Mouse (Mus musculus) lung, embryonic 16.5 days (tissue): ENCODE data around the gene Adamts14. TPM values are rescaled to one million over a fixed set of nuclear protein-coding genes. Genes with fewer than 3 reads are reported as not detected.

ENCODE experiments used
- ATAC-seq: fragments of 200-750 bp; cut with Nextera tagmentation; 2 replicates; pipeline ENCODE4 v1.8.0; 2017; ENCODE audit warnings: low read depth, mild to moderate bottlenecking, moderate library complexity
- H3K27ac ChIP-seq: fragments of 300-500 bp; sonication (generic); 2 replicates; pipeline ENCODE4 v1.5.1; 2014; ENCODE audit warnings: mild to moderate bottlenecking, control low read depth, low read length
- H3K27me3 ChIP-seq: fragments of 300-500 bp; sonication (generic); 2 replicates; pipeline ENCODE4 v1.6.1; 2014; ENCODE audit warnings: low read depth, low read length, mixed read lengths; ENCODE audit not compliant: control insufficient read depth, insufficient read depth
- H3K36me3 ChIP-seq: fragments of 300-500 bp; sonication (generic); 2 replicates; pipeline ENCODE4 v1.6.1; 2014; ENCODE audit warnings: low read length; ENCODE audit not compliant: control insufficient read depth, insufficient read depth
- H3K4me1 ChIP-seq: fragments of 300-500 bp; sonication (generic); replicated peaks from 2 replicates; pipeline ENCODE4 v1.6.1; 2014; ENCODE audit warnings: low read length, mixed read lengths; ENCODE audit not compliant: control insufficient read depth, insufficient read depth
- H3K4me2 ChIP-seq: fragments of 300-500 bp; sonication (generic); 2 replicates; pipeline ENCODE4 v1.6.1; 2014; ENCODE audit warnings: low read depth, low read length, control low read depth
- H3K4me3 ChIP-seq: fragments of 300-500 bp; sonication (generic); 2 replicates; pipeline ENCODE4 v1.5.1; 2014; ENCODE audit warnings: mild to moderate bottlenecking, low read length, control low read depth
- H3K9ac ChIP-seq: fragments of 300-500 bp; sonication (generic); 2 replicates; pipeline ENCODE4 v1.6.1; 2014; ENCODE audit warnings: low read length, control low read depth
- H3K9me3 ChIP-seq: fragments of 300-500 bp; sonication (generic); 2 replicates; pipeline ENCODE4 v1.6.1; 2016; ENCODE audit warnings: low read length; ENCODE audit not compliant: control insufficient read depth
- WGBS: fragments of 180-500 bp; shearing (Covaris S2); extraction: QIAGEN DNeasy Blood & Tissue Kit; methylation state at CpG from one replicate; pipeline ENCODE4 v1.1.7; 2014; 5-methylcytosine and 5-hydroxymethylcytosine counted together
- polyA plus RNA-seq: library from polyadenylated mRNA; unstranded; fragments of >200 nt; fragmentation: Nextera tagmentation; extraction: Ambion mirVana; gene quantifications from 2 replicates; pipeline ENCODE4 v1.2.1, GENCODE M21; 2015

Adamts14 gene
- polyA plus RNA-seq, 1 experiment from 2014 or later, result 2.6 TPM

- ATAC-seq, result no peak
- no peaks in the 10 kb centered on the region for H3K27me3 ChIP-seq
- H3K4me3 ChIP-seq, result no peak overlapping the region
- no peak overlapping the region for H3K27ac ChIP-seq
- H3K9me3 ChIP-seq, result no peaks in the 10 kb centered on the region
- H3K36me3 ChIP-seq, result no peaks in the 10 kb centered on the region
- WGBS, result 41% methylated on average over 2 of the region's 2 CpGs
- no peak overlapping the region for H3K4me2 ChIP-seq
- H3K9ac ChIP-seq, result no peak overlapping the region
- no peaks in the 10 kb centered on the region for H3K4me1 ChIP-seq
Observed at GRCm38 (mm10) chr10:61168393-61168792, 104.8 kb downstream of the Adamts14 start.

GRCm38 (mm10) chr10:61167333-61168096 lies 105.7 kb downstream of the Adamts14 start:
- WGBS, result 43% methylated on average over 9 of the region's 9 CpGs

DNA sequence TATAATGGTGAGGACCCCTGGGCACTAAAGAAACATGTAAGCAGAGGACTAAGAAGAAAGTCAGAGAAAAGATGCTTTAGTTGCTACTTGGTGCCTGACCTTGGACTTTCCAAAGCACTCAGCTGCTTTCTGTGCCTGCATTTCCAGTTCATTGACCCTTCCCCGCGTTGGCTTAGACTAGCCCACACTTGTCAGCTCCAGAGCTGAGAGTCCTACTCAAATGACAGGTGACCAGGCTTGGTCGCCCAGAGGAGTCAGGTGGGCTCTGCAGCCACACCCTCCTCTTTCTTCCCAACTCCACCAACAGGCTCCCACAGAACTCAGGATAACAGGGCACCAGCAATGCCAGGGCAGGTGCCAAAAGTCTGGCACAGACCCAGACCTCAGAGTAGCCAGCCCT lies 110.9 kb downstream of the Adamts14 start:
- Histone ChIP-seq H3K4me1 (no peaks in the 10 kb centered on the region), H3K4me3 (no peak overlapping the region), H3K4me2 (no peak overlapping the region), H3K9me3 (no peaks in the 10 kb centered on the region), H3K9ac (no peak overlapping the region), H3K36me3 (no peaks in the 10 kb centered on the region), H3K27ac (no peak overlapping the region), H3K27me3 (no peaks in the 10 kb centered on the region)
- ATAC-seq, result no peak
- 44% methylated on average over 3 of the region's 3 CpGs for WGBS

More at GRCm38 (mm10) chr10:61167333-61168096, 105.7 kb downstream of the Adamts14 start:
- Histone ChIP-seq H3K4me3 (no peak overlapping the region), H3K9ac (no peak overlapping the region), H3K9me3 (no peaks in the 10 kb centered on the region), H3K4me1 (no peaks in the 10 kb centered on the region), H3K27ac (no peak overlapping the region), H3K27me3 (no peaks in the 10 kb centered on the region), H3K4me2 (no peak overlapping the region), H3K36me3 (no peaks in the 10 kb centered on the region)
- ATAC-seq, result peak; percentile 58; the same call in 1 of the 2 replicates

DNA sequence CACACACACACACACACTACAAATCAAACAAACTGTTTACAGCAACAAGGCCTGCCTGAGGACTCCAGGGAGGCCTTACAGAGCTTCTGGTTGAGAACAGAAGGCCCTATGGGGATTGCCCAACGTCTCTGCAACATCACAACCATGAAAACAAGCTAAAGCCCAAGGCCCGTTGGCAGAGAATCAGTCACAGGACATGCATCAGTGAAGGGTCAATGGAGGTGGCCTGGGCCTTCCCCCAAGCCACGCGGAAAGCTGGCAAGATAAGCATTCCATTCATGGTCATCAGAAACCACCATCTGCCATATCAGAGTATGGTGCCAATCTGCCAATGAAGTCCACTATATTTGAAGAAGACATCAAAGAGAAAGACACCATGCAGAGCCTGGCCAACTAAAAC lies 112.6 kb downstream of the Adamts14 start:
- Histone ChIP-seq H3K4me3 (no peak overlapping the region), H3K36me3 (no peaks in the 10 kb centered on the region), H3K4me2 (no peak overlapping the region), H3K9me3 (no peaks in the 10 kb centered on the region), H3K27me3 (no peaks in the 10 kb centered on the region), H3K27ac (no peak overlapping the region), H3K9ac (no peak overlapping the region), H3K4me1 (no peaks in the 10 kb centered on the region)
- 74% methylated on average over 4 of the region's 4 CpGs for WGBS
- ATAC-seq, result no peak

DNA sequence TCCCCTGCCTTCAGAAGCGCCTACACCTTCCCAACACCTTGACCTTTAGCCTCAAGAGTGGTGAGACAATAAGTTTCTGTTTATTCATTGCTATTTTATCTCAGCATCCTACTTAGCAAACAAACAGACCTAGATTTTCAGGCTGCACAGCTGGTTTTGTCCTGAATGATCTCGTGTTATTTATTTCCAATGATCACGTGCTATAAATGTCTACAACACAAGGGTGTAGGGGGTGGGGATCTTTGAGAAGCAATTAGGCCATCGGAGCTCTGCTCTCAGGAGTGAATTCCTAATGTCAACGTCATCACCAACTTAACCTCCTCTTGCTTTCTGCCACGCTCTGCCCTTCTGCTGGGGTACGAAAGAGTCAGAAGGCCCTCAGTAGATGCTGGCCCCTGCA lies 113.1 kb downstream of the Adamts14 start:
- Histone ChIP-seq H3K4me3 (no peak overlapping the region), H3K27me3 (no peaks in the 10 kb centered on the region), H3K9me3 (no peaks in the 10 kb centered on the region), H3K4me2 (no peak overlapping the region), H3K9ac (no peak overlapping the region), H3K27ac (no peak overlapping the region), H3K36me3 (no peaks in the 10 kb centered on the region), H3K4me1 (no peaks in the 10 kb centered on the region)
- WGBS, result 62% methylated on average over 7 of the region's 7 CpGs
- ATAC-seq, result no peak

- no peak for ATAC-seq
- Histone ChIP-seq H3K27ac (no peak overlapping the region), H3K9me3 (no peaks in the 10 kb centered on the region), H3K27me3 (no peaks in the 10 kb centered on the region), H3K4me2 (no peak overlapping the region), H3K4me1 (no peaks in the 10 kb centered on the region), H3K4me3 (no peak overlapping the region), H3K9ac (no peak overlapping the region), H3K36me3 (no peaks in the 10 kb centered on the region)
- WGBS, result 64% methylated on average over 3 of the region's 3 CpGs
Observed at GRCm38 (mm10) chr10:61158594-61158993, 114.6 kb downstream of the Adamts14 start.

- ATAC-seq, result no peak
- WGBS, result 88% methylated on average over 2 of the region's 2 CpGs
Observed at GRCm38 (mm10) chr10:61156453-61156852, 116.8 kb downstream of the Adamts14 start.

GRCm38 (mm10) chr10:61155611-61156010 lies 117.6 kb downstream of the Adamts14 start:
- no peaks in the 10 kb centered on the region for H3K36me3 ChIP-seq
- H3K27ac ChIP-seq, result no peak overlapping the region
- 71% methylated on average over 3 of the region's 3 CpGs for WGBS
- no peak overlapping the region for H3K4me2 ChIP-seq
- H3K9ac ChIP-seq, result no peak overlapping the region
- ATAC-seq, result no peak
- H3K4me3 ChIP-seq, result no peak overlapping the region
- no peaks in the 10 kb centered on the region for H3K27me3 ChIP-seq
- no peaks in the 10 kb centered on the region for H3K4me1 ChIP-seq
- H3K9me3 ChIP-seq, result no peaks in the 10 kb centered on the region

More at GRCm38 (mm10) chr10:61156453-61156852, 116.8 kb downstream of the Adamts14 start:
- Histone ChIP-seq H3K4me1 (no peaks in the 10 kb centered on the region), H3K9ac (no peak overlapping the region), H3K4me2 (no peak overlapping the region), H3K4me3 (no peak overlapping the region), H3K9me3 (no peaks in the 10 kb centered on the region), H3K27ac (no peak overlapping the region), H3K36me3 (no peaks in the 10 kb centered on the region), H3K27me3 (no peaks in the 10 kb centered on the region)

DNA sequence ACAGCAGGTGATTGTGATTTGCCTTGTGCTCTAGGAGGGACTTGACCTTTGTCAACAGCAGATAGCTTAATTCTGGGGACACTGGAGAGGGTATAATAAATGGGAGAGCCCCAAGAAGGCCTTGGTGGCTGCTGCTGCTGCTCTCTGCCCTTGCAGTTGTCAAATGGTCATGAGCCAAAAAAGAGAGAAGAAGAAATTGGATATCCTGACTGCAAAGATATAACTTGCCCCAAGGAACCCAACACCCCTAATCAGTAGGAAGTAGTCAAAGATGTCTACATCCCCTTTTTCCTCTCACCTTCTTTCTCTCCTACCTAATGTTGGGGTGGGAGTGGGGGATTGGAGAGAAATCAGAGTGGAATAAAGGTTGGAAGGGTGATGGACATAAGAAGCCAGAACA lies 121.1 kb downstream of the Adamts14 start:
- H3K4me2 ChIP-seq, result no peak overlapping the region
- peaks cover 3% of the 10 kb centered on the region; the same call in 1 of the 2 replicates for H3K4me1 ChIP-seq
- ATAC-seq, result no peak
- H3K36me3 ChIP-seq, result no peaks in the 10 kb centered on the region
- H3K27ac ChIP-seq, result no peak overlapping the region
- no peaks in the 10 kb centered on the region for H3K27me3 ChIP-seq
- H3K9me3 ChIP-seq, result no peaks in the 10 kb centered on the region
- no peak overlapping the region for H3K9ac ChIP-seq
- no peak overlapping the region for H3K4me3 ChIP-seq
